Mouse (Mus musculus) midbrain, embryonic 14.5 days (tissue): Measurements from ENCODE around the gene Cbs. TPM values are rescaled to one million over a fixed set of nuclear protein-coding genes. Genes with fewer than 3 reads are reported as not detected.

Experiments
- ATAC-seq: fragments of 200-750 bp; cut with Nextera tagmentation; 2 replicates; pipeline ENCODE4 v1.8.0; 2017; ENCODE audit warnings: moderate number of reproducible peaks, moderate library complexity; ENCODE audit not compliant: low FRiP score, low TSS enrichment
- DNase-seq: peaks from one replicate; pipeline ENCODE4 v3.0.0-alpha.2; 2015
- H3K27ac ChIP-seq: fragments of 300-500 bp; sonication (generic); replicated peaks from 2 replicates; pipeline ENCODE4 v1.5.1; 2014; ENCODE audit warnings: mild to moderate bottlenecking, low read depth, low read length, moderate library complexity
- H3K27me3 ChIP-seq: fragments of 300-500 bp; sonication (generic); 2 replicates; pipeline ENCODE4 v1.6.1; 2014; ENCODE audit warnings: low read length, control low read depth, mixed read lengths; ENCODE audit not compliant: control insufficient read depth, insufficient read depth
- H3K36me3 ChIP-seq: fragments of 300-500 bp; sonication (generic); 2 replicates; pipeline ENCODE4 v1.6.1; 2014; ENCODE audit warnings: low read length, control low read depth; ENCODE audit not compliant: control insufficient read depth, insufficient read depth
- H3K4me1 ChIP-seq: fragments of 300-500 bp; sonication (generic); 2 replicates; pipeline ENCODE4 v1.6.1; 2014; ENCODE audit warnings: mild to moderate bottlenecking, antibody characterized with exemption, low read length, control low read depth; ENCODE audit not compliant: control insufficient read depth, insufficient read depth
- H3K4me2 ChIP-seq: fragments of 300-500 bp; sonication (generic); 2 replicates; pipeline ENCODE4 v1.6.1; 2014; ENCODE audit warnings: mild to moderate bottlenecking, low read length, moderate library complexity
- H3K4me3 ChIP-seq: fragments of 300-500 bp; sonication (generic); replicated peaks from 2 replicates; pipeline ENCODE4 v1.5.1; 2014; ENCODE audit warnings: low read depth, low read length
- H3K9ac ChIP-seq: fragments of 300-500 bp; sonication (generic); replicated peaks from 2 replicates; pipeline ENCODE4 v1.6.1; 2014; ENCODE audit warnings: mild to moderate bottlenecking, low read length, moderate library complexity
- H3K9me3 ChIP-seq: fragments of 300-500 bp; sonication (generic); 2 replicates; pipeline ENCODE4 v1.6.1; 2016; ENCODE audit warnings: low read length, control low read depth, mixed read lengths; ENCODE audit not compliant: control insufficient read depth
- WGBS: fragments of 180-500 bp; shearing (Covaris S2); extraction: QIAGEN DNeasy Blood & Tissue Kit; methylation state at CpG from one replicate; pipeline ENCODE4 v1.1.7; 2014; 5-methylcytosine and 5-hydroxymethylcytosine counted together
- polyA plus RNA-seq: library from polyadenylated mRNA; unstranded; fragments of >200 nt; fragmentation: Nextera tagmentation; extraction: Ambion mirVana; gene quantifications from 2 replicates; pipeline ENCODE4 v1.2.1, GENCODE M21; 2014

Gene Cbs
- polyA plus RNA-seq, 1 experiment from 2014 or later = 4.9 TPM

DNA sequence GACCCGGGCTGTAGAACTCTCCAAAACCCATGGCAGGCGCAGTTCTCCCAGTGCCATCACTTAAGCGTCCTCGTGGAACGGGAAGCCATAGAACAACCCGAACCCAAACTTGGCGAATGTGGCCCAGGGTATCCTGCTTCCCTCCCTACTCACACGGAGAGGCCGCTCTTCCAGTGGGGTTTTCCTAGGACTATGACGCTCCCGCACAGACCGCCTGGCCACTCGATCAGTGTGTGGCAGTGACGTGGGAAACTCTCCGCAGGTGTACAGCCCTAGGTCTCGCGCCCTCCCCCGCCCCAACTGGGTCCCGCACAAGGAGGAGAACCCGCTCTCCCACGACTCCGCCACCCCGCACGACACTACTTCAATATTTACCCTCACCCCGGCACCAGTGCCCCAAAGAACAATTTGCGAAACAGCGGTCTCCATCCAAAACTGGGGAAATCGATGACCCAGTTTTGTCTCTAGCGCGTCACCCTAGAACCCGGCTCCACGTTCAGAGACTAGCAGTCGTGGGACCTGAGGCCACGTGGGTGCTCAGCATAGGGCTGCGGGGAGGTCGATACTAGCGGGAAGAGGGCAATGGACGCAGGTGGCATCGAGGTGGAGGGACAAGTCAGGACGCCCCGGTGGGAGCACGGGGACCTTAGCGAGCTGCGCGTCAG lies 629 bp downstream of the Cbs start:
- no peaks in the 10 kb centered on the region for H3K36me3 ChIP-seq
- peak overlapping the region; percentile 46 for H3K4me3 ChIP-seq
- peaks cover 26% of the 10 kb centered on the region for H3K27me3 ChIP-seq
- H3K27ac ChIP-seq = no peak overlapping the region
- WGBS = 4% methylated on average over 45 of the region's 45 CpGs
- peak overlapping the region; percentile 46 for H3K9ac ChIP-seq
- ATAC-seq (peak; percentile 40; the same call in 1 of the 2 replicates), DNase-seq (peak; percentile 32)
- peaks cover 13% of the 10 kb centered on the region for H3K4me1 ChIP-seq
- peak overlapping the region; percentile 91 for H3K4me2 ChIP-seq
- no peaks in the 10 kb centered on the region for H3K9me3 ChIP-seq

DNA sequence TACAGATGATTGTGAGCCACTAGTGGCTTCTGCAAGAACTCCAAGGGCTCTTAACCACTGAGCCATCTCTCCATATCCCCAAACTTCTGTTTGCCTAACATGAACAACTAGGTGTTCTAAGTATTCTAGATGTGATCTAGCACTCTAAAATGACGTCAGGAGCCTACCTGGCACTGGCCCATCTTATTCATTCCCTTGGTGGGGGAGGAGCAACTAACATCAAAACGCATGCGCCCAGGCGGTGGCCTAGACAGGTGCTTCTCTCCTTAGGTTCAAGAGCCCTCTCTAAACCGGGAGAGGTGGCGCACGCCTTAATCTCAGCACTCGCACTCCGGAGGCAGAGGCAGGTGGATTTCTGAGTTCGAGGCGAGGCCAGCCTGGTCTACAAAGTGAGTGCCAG lies 1.3 kb downstream of the Cbs start:
- Histone ChIP-seq H3K27ac (no peak overlapping the region), H3K9me3 (no peaks in the 10 kb centered on the region)
- no peak for DNase-seq

GRCm38 (mm10) chr17:31634896-31635295 lies 2.1 kb downstream of the Cbs start:
- Histone ChIP-seq H3K4me1 (peaks cover 13% of the 10 kb centered on the region), H3K9me3 (no peaks in the 10 kb centered on the region), H3K9ac (no peak overlapping the region), H3K27ac (no peak overlapping the region), H3K27me3 (peaks cover 26% of the 10 kb centered on the region), H3K4me2 (no peak overlapping the region), H3K36me3 (no peaks in the 10 kb centered on the region), H3K4me3 (no peak overlapping the region)
- no peak for DNase-seq
- 75% methylated on average over 5 of the region's 5 CpGs for WGBS
- ATAC-seq = no peak

More for the DNA sequence above, 1.3 kb downstream of the Cbs start:
- Histone ChIP-seq H3K4me2 (peak overlapping the region; percentile 91), H3K9ac (no peak overlapping the region), H3K27me3 (peaks cover 26% of the 10 kb centered on the region), H3K4me1 (peaks cover 13% of the 10 kb centered on the region), H3K36me3 (no peaks in the 10 kb centered on the region), H3K4me3 (no peak overlapping the region)
- WGBS = 62% methylated on average over 11 of the region's 11 CpGs
- ATAC-seq = no peak

DNA sequence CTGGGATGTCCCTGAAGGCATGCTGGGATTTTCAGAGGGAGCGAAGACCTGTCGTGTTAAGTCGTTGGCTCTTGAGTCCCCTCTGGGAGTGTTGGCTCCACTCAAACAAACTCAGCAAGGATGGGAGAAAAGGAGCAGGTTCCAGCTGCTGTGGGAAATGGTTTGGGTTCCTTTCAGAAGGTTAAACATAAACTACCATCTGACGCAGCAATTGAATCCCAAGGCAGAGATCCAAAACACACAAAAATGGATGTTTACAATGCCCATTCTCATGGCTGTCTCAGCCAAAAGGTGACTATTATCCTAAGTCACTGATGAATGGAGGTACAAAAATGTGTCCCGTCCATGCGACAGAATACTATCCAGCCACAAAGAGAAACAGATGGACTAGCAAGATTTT lies 4.0 kb downstream of the Cbs start:
- Histone ChIP-seq H3K27me3 (peaks cover 26% of the 10 kb centered on the region), H3K9ac (no peak overlapping the region), H3K9me3 (no peaks in the 10 kb centered on the region), H3K27ac (no peak overlapping the region), H3K36me3 (no peaks in the 10 kb centered on the region), H3K4me3 (no peak overlapping the region), H3K4me2 (no peak overlapping the region), H3K4me1 (peaks cover 13% of the 10 kb centered on the region)
- ATAC-seq (no peak), DNase-seq (no peak)
- WGBS = 80% methylated on average over 6 of the region's 6 CpGs

- Histone ChIP-seq H3K27ac (no peak overlapping the region), H3K9me3 (no peaks in the 10 kb centered on the region), H3K4me1 (peaks cover 2% of the 10 kb centered on the region), H3K27me3 (peaks cover 14% of the 10 kb centered on the region), H3K9ac (no peak overlapping the region), H3K4me3 (no peak overlapping the region), H3K4me2 (no peak overlapping the region), H3K36me3 (no peaks in the 10 kb centered on the region)
- ATAC-seq (no peak), DNase-seq (no peak)
- 85% methylated on average over 10 of the region's 10 CpGs for WGBS
These were observed 5.8 kb downstream of the Cbs start for GRCm38 (mm10) chr17:31631081-31631800.

DNA sequence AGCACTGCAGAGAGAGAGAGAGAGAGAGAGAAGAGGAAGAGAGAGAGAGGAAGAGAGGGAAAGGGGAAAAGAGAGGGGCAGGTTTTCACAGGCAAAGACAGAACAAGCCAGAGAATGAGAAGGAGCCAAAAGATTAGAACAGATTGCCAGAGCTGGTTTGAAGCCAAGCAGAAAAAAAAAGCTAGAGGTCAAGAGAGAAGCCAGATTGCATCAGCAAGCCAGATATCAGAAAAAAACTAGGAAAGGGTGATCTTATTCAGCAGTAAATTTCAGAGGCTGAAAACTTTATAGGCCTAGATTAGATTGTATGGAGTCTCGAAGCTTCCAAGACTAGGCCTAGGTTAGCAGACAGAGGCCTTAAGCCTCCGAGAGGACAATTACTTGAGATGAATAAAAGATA lies 9.1 kb downstream of the Cbs start:
- no peak for ATAC-seq

GRCm38 (mm10) chr17:31623101-31623500 lies 13.9 kb downstream of the Cbs start:
- no peaks in the 10 kb centered on the region for H3K36me3 ChIP-seq
- H3K9me3 ChIP-seq = no peaks in the 10 kb centered on the region
- H3K27ac ChIP-seq = no peak overlapping the region
- H3K9ac ChIP-seq = no peak overlapping the region
- H3K4me2 ChIP-seq = no peak overlapping the region
- DNase-seq (no peak), ATAC-seq (no peak)
- no peak overlapping the region for H3K4me3 ChIP-seq
- H3K4me1 ChIP-seq = no peaks in the 10 kb centered on the region
- 93% methylated on average over 4 of the region's 4 CpGs for WGBS
- H3K27me3 ChIP-seq = no peaks in the 10 kb centered on the region

More for the DNA sequence above, 9.1 kb downstream of the Cbs start:
- no peak for DNase-seq
- Histone ChIP-seq H3K27ac (no peak overlapping the region), H3K9ac (no peak overlapping the region), H3K4me3 (no peak overlapping the region), H3K4me1 (no peaks in the 10 kb centered on the region), H3K27me3 (no peaks in the 10 kb centered on the region), H3K9me3 (no peaks in the 10 kb centered on the region), H3K36me3 (no peaks in the 10 kb centered on the region), H3K4me2 (no peak overlapping the region)
- WGBS = 93% methylated on average over 2 of the region's 2 CpGs

- ATAC-seq (no peak), DNase-seq (no peak)
- Histone ChIP-seq H3K4me3 (no peak overlapping the region), H3K4me1 (no peaks in the 10 kb centered on the region), H3K4me2 (no peak overlapping the region), H3K9me3 (no peaks in the 10 kb centered on the region), H3K27ac (no peak overlapping the region), H3K36me3 (no peaks in the 10 kb centered on the region), H3K9ac (no peak overlapping the region), H3K27me3 (no peaks in the 10 kb centered on the region)
- 86% methylated on average over 4 of the region's 4 CpGs for WGBS
These were observed 23.8 kb downstream of the Cbs start for GRCm38 (mm10) chr17:31613086-31613755.
